Mouse (Mus musculus): ENCODE measurements around the gene Apbb2. TPM values are rescaled to one million over a fixed set of nuclear protein-coding genes. Genes with fewer than 3 reads are reported as not detected.

The Apbb2 gene
- polyA plus RNA-seq, 1 experiment from 2014 or later: 39.3 TPM

DNA sequence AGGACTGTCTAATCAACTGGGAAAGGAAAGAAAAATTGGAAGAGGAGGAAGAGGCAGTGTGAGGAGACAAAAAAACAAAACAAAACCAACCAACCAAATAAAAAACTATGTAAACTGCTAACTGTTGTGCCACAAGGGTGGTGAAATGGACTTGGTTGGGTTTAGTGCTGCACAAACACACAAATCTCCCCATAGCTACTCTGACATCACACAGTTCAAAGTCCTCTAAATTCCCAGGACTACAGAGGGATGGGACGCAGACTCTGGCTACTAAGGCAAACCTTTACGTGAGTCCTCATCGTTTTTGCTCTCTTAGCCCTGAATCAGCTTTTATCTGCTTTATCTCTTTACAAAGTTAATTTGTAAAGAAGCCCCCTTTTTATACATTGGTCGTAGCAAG, 183.4 kb downstream of the Apbb2 start:
- DNase-seq (ENCODE audit: low spot score): no peak
- H3K36me3 ChIP-seq (ENCODE audit: control insufficient read depth, insufficient read depth, low read length): no peaks in the 10 kb centered on the region
- H3K4me3 ChIP-seq (ENCODE audit: low read depth, low read length): no peak overlapping the region
- H3K9ac ChIP-seq (ENCODE audit: low read length): no peak overlapping the region
- no peak overlapping the region for H3K4me2 ChIP-seq (ENCODE audit: low read length)
- H3K27me3 ChIP-seq (replicated peaks; ENCODE audit: control insufficient read depth, insufficient read depth, low read length): no peaks in the 10 kb centered on the region
- H3K9me3 ChIP-seq (ENCODE audit: control insufficient read depth, low read length): no peaks in the 10 kb centered on the region
- H3K27ac ChIP-seq (ENCODE audit: low read depth): no peak overlapping the region
- no peaks in the 10 kb centered on the region for H3K4me1 ChIP-seq (replicated peaks; ENCODE audit: control insufficient read depth, insufficient read depth, low read length)
- 90% methylated on average over 4 of the region's 4 CpGs for WGBS
- no peak for ATAC-seq (replicated peaks; ENCODE audit: low FRiP score, low TSS enrichment, low read depth)

DNA sequence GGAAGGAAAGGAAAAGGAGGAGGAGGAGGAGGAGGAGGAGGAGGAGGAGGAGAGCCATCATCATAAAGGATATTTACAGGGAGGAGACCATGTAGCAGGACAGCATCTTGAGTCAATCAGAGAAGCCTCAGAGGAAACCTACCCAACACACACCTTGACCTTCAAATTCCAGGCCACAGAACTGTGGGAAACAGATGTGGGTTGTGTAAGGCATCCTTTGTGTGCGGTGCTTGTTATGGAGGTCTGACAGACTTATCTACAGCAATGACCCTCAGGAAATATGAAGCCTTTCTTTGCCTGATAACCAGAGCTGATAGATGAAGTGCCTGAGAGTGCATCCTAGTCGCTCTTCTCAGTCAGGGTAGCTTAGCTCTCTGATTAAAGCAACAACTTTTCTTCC, 189.5 kb downstream of the Apbb2 start:
- Histone ChIP-seq H3K9me3 (ENCODE audit: control insufficient read depth, low read length) (no peaks in the 10 kb centered on the region), H3K27ac (ENCODE audit: low read depth) (no peak overlapping the region), H3K4me1 (replicated peaks; ENCODE audit: control insufficient read depth, insufficient read depth, low read length) (no peaks in the 10 kb centered on the region), H3K4me3 (ENCODE audit: low read depth, low read length) (no peak overlapping the region), H3K27me3 (replicated peaks; ENCODE audit: control insufficient read depth, insufficient read depth, low read length) (no peaks in the 10 kb centered on the region), H3K4me2 (ENCODE audit: low read length) (no peak overlapping the region), H3K9ac (ENCODE audit: low read length) (no peak overlapping the region), H3K36me3 (ENCODE audit: control insufficient read depth, insufficient read depth, low read length) (no peaks in the 10 kb centered on the region)
- whole genome bisulfite sequencing: 57% methylated on average over 2 of the region's 2 CpGs
- no peak for DNase-seq (ENCODE audit: low spot score)
- ATAC-seq (replicated peaks; ENCODE audit: low FRiP score, low TSS enrichment, low read depth): no peak

DNA sequence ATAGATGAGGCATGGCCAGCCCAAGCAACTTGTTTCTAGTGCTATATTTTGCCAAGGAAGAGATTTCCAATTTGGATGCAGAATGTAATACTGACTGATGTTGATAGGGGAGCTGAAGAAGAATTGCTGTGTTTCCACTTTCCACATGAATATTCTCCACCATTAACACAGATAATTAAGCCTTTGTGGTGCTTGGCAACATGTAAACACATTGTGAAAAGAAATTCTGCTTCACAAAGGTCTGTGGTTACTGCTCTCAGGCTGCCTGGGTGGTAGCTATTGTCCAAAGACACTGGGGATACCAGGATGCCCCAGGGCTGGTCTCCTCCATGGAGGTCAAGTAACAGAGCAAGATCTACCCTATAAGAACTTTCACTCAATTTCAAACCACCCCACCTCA, 190.5 kb downstream of the Apbb2 start:
- H3K36me3 ChIP-seq (ENCODE audit: control insufficient read depth, insufficient read depth, low read length): no peaks in the 10 kb centered on the region
- no peak overlapping the region for H3K27ac ChIP-seq (ENCODE audit: low read depth)

GRCm38 (mm10) chr5:66423909-66424308, 194.7 kb downstream of the Apbb2 start:
- DNase-seq (ENCODE audit: low spot score): no peak
- ATAC-seq (replicated peaks; ENCODE audit: low FRiP score, low TSS enrichment, low read depth): no peak
- Histone ChIP-seq H3K36me3 (ENCODE audit: control insufficient read depth, insufficient read depth, low read length) (no peaks in the 10 kb centered on the region), H3K4me2 (ENCODE audit: low read length) (no peak overlapping the region), H3K27ac (ENCODE audit: low read depth) (no peak overlapping the region), H3K27me3 (replicated peaks; ENCODE audit: control insufficient read depth, insufficient read depth, low read length) (no peaks in the 10 kb centered on the region), H3K4me1 (replicated peaks; ENCODE audit: control insufficient read depth, insufficient read depth, low read length) (no peaks in the 10 kb centered on the region), H3K4me3 (ENCODE audit: low read depth, low read length) (no peak overlapping the region), H3K9me3 (ENCODE audit: control insufficient read depth, low read length) (no peaks in the 10 kb centered on the region), H3K9ac (ENCODE audit: low read length) (no peak overlapping the region)
- WGBS: 70% methylated on average over 4 of the region's 4 CpGs

More for the DNA sequence above, 190.5 kb downstream of the Apbb2 start:
- Histone ChIP-seq H3K4me1 (replicated peaks; ENCODE audit: control insufficient read depth, insufficient read depth, low read length) (no peaks in the 10 kb centered on the region), H3K4me3 (ENCODE audit: low read depth, low read length) (no peak overlapping the region), H3K27me3 (replicated peaks; ENCODE audit: control insufficient read depth, insufficient read depth, low read length) (no peaks in the 10 kb centered on the region), H3K9ac (ENCODE audit: low read length) (no peak overlapping the region), H3K9me3 (ENCODE audit: control insufficient read depth, low read length) (no peaks in the 10 kb centered on the region), H3K4me2 (ENCODE audit: low read length) (no peak overlapping the region)
- ATAC-seq (replicated peaks; ENCODE audit: low FRiP score, low TSS enrichment, low read depth) (no peak), DNase-seq (ENCODE audit: low spot score) (no peak)

DNA sequence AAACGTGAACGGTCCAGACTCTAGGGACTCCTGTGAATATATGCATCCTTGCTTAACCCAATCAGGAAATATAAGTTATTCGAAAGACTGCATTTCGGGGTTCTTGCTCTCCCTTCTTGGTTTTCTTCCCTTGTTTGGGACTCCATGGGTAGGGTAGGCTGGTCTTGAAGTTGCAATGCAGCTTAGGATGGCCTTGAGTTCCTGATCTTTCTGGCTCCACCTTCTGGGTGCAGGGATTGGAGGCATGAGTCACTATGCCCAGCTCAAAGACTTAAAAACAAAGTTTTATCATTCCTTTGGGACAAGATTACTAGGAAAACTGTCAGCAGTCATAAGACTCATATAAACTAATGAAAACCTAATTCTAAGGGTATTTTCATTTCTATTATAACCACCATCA, 195.1 kb downstream of the Apbb2 start:
- no peaks in the 10 kb centered on the region for H3K27me3 ChIP-seq (replicated peaks; ENCODE audit: control insufficient read depth, insufficient read depth, low read length)
- H3K9ac ChIP-seq (ENCODE audit: low read length): no peak overlapping the region
- H3K4me3 ChIP-seq (ENCODE audit: low read depth, low read length): no peak overlapping the region
- H3K9me3 ChIP-seq (ENCODE audit: control insufficient read depth, low read length): no peaks in the 10 kb centered on the region
- WGBS: 94% methylated on average over 4 of the region's 4 CpGs
- ATAC-seq (replicated peaks; ENCODE audit: low FRiP score, low TSS enrichment, low read depth) (no peak), DNase-seq (ENCODE audit: low spot score) (no peak)
- no peaks in the 10 kb centered on the region for H3K4me1 ChIP-seq (replicated peaks; ENCODE audit: control insufficient read depth, insufficient read depth, low read length)
- H3K36me3 ChIP-seq (ENCODE audit: control insufficient read depth, insufficient read depth, low read length): no peaks in the 10 kb centered on the region
- H3K4me2 ChIP-seq (ENCODE audit: low read length): no peak overlapping the region
- H3K27ac ChIP-seq (ENCODE audit: low read depth): no peak overlapping the region

DNA sequence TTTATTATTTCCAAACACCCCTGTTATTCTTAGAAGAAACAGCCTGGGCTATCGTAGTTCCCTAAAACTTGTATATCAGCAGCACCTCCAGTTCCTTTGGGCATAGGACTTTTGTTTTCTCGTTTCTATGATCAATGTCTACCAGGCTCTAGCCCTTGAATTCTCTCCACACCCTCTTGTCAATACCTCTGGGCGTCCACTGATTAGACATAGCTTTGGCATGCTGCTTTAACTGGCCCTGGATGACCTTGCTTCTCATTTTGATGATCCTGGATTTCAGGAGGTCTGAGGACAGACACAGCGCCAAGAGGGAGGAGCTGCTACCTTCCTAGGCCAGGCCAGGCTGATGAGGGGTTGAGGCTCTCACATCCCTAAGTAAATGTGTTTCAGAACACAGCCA, 196.6 kb downstream of the Apbb2 start:
- Histone ChIP-seq H3K4me3 (ENCODE audit: low read depth, low read length) (no peak overlapping the region), H3K27me3 (replicated peaks; ENCODE audit: control insufficient read depth, insufficient read depth, low read length) (no peaks in the 10 kb centered on the region), H3K4me1 (replicated peaks; ENCODE audit: control insufficient read depth, insufficient read depth, low read length) (no peaks in the 10 kb centered on the region), H3K36me3 (ENCODE audit: control insufficient read depth, insufficient read depth, low read length) (no peaks in the 10 kb centered on the region), H3K27ac (ENCODE audit: low read depth) (no peak overlapping the region), H3K4me2 (ENCODE audit: low read length) (no peak overlapping the region), H3K9ac (ENCODE audit: low read length) (no peak overlapping the region), H3K9me3 (ENCODE audit: control insufficient read depth, low read length) (no peaks in the 10 kb centered on the region)
- DNase-seq (ENCODE audit: low spot score) (no peak), ATAC-seq (replicated peaks; ENCODE audit: low FRiP score, low TSS enrichment, low read depth) (no peak)
- 83% methylated on average over 4 of the region's 4 CpGs for WGBS

DNA sequence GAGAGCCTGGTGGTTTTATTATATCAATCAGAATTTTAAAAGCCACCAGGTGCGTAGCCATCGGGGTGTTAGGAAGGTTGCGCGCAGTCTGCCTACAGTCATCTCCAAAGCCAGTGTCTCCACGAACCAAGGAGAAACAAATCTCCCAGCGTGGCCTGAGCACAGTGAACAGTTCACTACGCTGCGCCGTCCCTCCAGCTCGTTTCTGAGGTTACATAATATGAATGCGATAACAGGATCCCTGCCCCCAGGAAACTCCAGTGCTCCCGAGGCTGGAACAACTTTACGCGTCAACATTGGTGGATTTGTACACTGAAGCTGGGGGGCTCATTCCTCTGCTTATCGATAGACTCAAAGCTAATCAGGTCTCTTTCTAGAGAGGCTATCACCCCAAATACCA, 197.4 kb downstream of the Apbb2 start:
- no peak overlapping the region for H3K4me2 ChIP-seq (ENCODE audit: low read length)
- no peak overlapping the region for H3K27ac ChIP-seq (ENCODE audit: low read depth)
- no peak for ATAC-seq (replicated peaks; ENCODE audit: low FRiP score, low TSS enrichment, low read depth)
- whole genome bisulfite sequencing: 86% methylated on average over 15 of the region's 15 CpGs
- H3K36me3 ChIP-seq (ENCODE audit: control insufficient read depth, insufficient read depth, low read length): no peaks in the 10 kb centered on the region
- H3K4me1 ChIP-seq (replicated peaks; ENCODE audit: control insufficient read depth, insufficient read depth, low read length): no peaks in the 10 kb centered on the region
- H3K27me3 ChIP-seq (replicated peaks; ENCODE audit: control insufficient read depth, insufficient read depth, low read length): no peaks in the 10 kb centered on the region
- no peak for DNase-seq (ENCODE audit: low spot score)
- H3K9ac ChIP-seq (ENCODE audit: low read length): no peak overlapping the region
- H3K9me3 ChIP-seq (ENCODE audit: control insufficient read depth, low read length): no peaks in the 10 kb centered on the region
- H3K4me3 ChIP-seq (ENCODE audit: low read depth, low read length): no peak overlapping the region

DNA sequence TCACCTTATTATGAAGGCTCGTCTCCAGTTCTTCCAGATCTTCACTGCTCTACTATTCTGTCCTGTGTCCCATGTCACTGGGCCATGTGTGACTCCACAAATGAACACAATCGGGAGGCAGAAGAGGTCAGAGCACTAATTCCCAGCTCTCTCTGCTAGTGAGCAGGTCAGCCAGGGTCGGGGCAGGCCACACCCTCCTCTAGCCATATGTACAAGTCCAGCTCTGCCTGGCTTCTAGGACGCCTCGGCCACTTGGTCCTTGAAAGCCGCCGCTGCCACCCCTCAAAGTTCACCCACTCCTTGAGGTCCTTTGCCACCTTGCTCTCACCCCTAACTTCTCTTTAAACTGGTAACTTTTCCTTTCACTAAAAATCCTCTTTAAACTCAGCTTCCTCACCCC, 198.6 kb downstream of the Apbb2 start:
- no peaks in the 10 kb centered on the region for H3K9me3 ChIP-seq (ENCODE audit: control insufficient read depth, low read length)
- no peaks in the 10 kb centered on the region for H3K4me1 ChIP-seq (replicated peaks; ENCODE audit: control insufficient read depth, insufficient read depth, low read length)
- 71% methylated on average over 7 of the region's 7 CpGs for WGBS
- H3K27me3 ChIP-seq (replicated peaks; ENCODE audit: control insufficient read depth, insufficient read depth, low read length): no peaks in the 10 kb centered on the region
- H3K27ac ChIP-seq (ENCODE audit: low read depth): no peak overlapping the region
- DNase-seq (ENCODE audit: low spot score): no peak
- H3K36me3 ChIP-seq (ENCODE audit: control insufficient read depth, insufficient read depth, low read length): no peaks in the 10 kb centered on the region
- H3K4me3 ChIP-seq (ENCODE audit: low read depth, low read length): no peak overlapping the region
- H3K9ac ChIP-seq (ENCODE audit: low read length): no peak overlapping the region
- no peak overlapping the region for H3K4me2 ChIP-seq (ENCODE audit: low read length)
- no peak for ATAC-seq (replicated peaks; ENCODE audit: low FRiP score, low TSS enrichment, low read depth)

- H3K4me3 ChIP-seq (ENCODE audit: low read depth, low read length): no peak overlapping the region
- WGBS: 69% methylated on average over 8 of the region's 8 CpGs
- no peak for ATAC-seq (replicated peaks; ENCODE audit: low FRiP score, low TSS enrichment, low read depth)
Measured at GRCm38 (mm10) chr5:66417289-66417688, 201.3 kb downstream of the Apbb2 start.

More at GRCm38 (mm10) chr5:66417289-66417688, 201.3 kb downstream of the Apbb2 start:
- no peaks in the 10 kb centered on the region for H3K9me3 ChIP-seq (ENCODE audit: control insufficient read depth, low read length)
- no peak overlapping the region for H3K9ac ChIP-seq (ENCODE audit: low read length)
- no peak overlapping the region for H3K4me2 ChIP-seq (ENCODE audit: low read length)
- no peaks in the 10 kb centered on the region for H3K36me3 ChIP-seq (ENCODE audit: control insufficient read depth, insufficient read depth, low read length)
- no peak for DNase-seq (ENCODE audit: low spot score)
- no peak overlapping the region for H3K27ac ChIP-seq (ENCODE audit: low read depth)
- H3K27me3 ChIP-seq (replicated peaks; ENCODE audit: control insufficient read depth, insufficient read depth, low read length): no peaks in the 10 kb centered on the region
- H3K4me1 ChIP-seq (replicated peaks; ENCODE audit: control insufficient read depth, insufficient read depth, low read length): no peaks in the 10 kb centered on the region
